In genomic region chr12:109972366-109973015, GRCm38 (mm10) we compare ENCODE assay signal across 20 mouse cellular contexts.
A peak's percentile ranks its signal among the peaks of the same experiment; 100 is the strongest.
DNase-seq lines count a peak whose midpoint lies in the region; ATAC-seq and TF ChIP-seq lines count a peak whose summit lies in the region.
"Had no signal": no experiment of that assay in that cellular context is flagged by ENCODE, and none has a peak within 500 bp of the region (broad histone marks: within the 10 kb centered on the region; RNA-seq: fewer than 3 reads in every experiment).

No protein-coding gene starts in this region.

- peak overlapping the region; percentile 62; the same call in 1 of the 2 replicates for H3K27ac ChIP-seq in layer of hippocampus, adult 2 months
- H3K27ac ChIP-seq: embryonic facial prominence, embryonic 10.5 days; forebrain, embryonic 15.5 days; limb, embryonic 10.5 days; liver, embryonic 12.5 days; midbrain, embryonic 12.5 days had no signal

- peak; percentile 52 for ATAC-seq in common myeloid progenitor, adult 5-6 weeks (replicated peaks; ENCODE audit: low read depth, poor library complexity, severe bottlenecking)
- ATAC-seq: activated CD4-positive, CD25-positive, alpha-beta regulatory T cell, adult 4 months; forebrain, embryonic 15.5 days; liver, embryonic 12.5 days; Patski had no signal

- TF ChIP-seq CTCF in layer of hippocampus, adult 2 months (conservative IDR thresholded peaks at IDR 0.05): no peak

- no peak overlapping the region for H3K4me3 ChIP-seq in layer of hippocampus, adult 2 months
- H3K4me3 ChIP-seq: embryonic facial prominence, embryonic 10.5 days; erythroblast, embryonic 14.5 days; forebrain, embryonic 15.5 days; limb, embryonic 10.5 days; liver, embryonic 12.5 days; midbrain, embryonic 12.5 days had no signal

- DNase-seq in adrenal gland, adult 2 months: peak; percentile 32
- DNase-seq in adrenal gland, postnatal 10 days: no peak
- peak in 1 of 2 experiments; percentile 17 for DNase-seq in layer of hippocampus, adult 2 months (ENCODE audit: low spot score in 2 of 2)
- DNase-seq in layer of hippocampus, postnatal 10 days (ENCODE audit: low spot score in 2 of 2): no peak
- peak; percentile 51 for DNase-seq in 3T3-L1 (ENCODE audit: low read depth, low spot score)
- DNase-seq in retina, postnatal 1 day: no peak
- DNase-seq in spleen, adult 18-20 months: no peak
- DNase-seq: cerebellum, adult 11 months; cerebellum, postnatal 14 days; heart, adult 11 months; thymus, adult 18-20 months had no signal

Comparison
In these comparisons a context has a peak if more than half of its experiments do, and no peak if none do; other contexts are left out.
1. DNase-seq: peak in adrenal gland, adult 2 months (single experiment) and 3T3-L1 (single experiment); none in adrenal gland, postnatal 10 days (single experiment), layer of hippocampus, postnatal 10 days (0 of 2), retina, postnatal 1 day (single experiment) and spleen, adult 18-20 months (0 of 2).